Mouse (Mus musculus): ENCODE results near the gene Iqcf3. TPM values are rescaled to one million over a fixed set of nuclear protein-coding genes. Genes with fewer than 3 reads are reported as not detected.

Iqcf3 gene
- polyA plus RNA-seq, 1 experiment from 2014 or later: not detected

DNA sequence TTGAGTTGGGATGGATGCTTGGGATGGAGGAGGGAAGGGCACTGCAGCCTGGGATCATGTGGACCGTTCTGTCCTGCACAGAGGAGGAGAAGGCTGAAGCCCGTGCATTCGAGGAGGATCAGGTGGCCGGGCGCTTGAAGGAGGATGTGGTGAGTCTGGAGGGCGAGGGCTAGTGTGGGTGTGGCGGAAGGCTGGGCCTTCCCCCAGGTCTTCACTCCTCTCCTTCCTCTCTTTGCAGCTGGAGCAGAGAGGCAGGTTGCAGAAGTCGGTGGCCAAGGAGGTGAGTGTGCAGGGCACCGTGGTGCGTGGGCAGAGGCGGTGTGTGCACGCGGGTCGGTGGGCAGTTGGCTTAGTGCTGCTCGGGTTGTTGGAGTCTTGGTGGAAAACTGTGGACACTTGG is 80.4 kb downstream of the Iqcf3 start:
- Histone ChIP-seq H3K4me3 (ENCODE audit: low read depth, low read length) (no peak overlapping the region), H3K4me2 (ENCODE audit: low read depth, low read length) (no peak overlapping the region), H3K9ac (replicated peaks) (no peak overlapping the region), H3K27me3 (ENCODE audit: insufficient read depth, low read length) (no peaks in the 10 kb centered on the region), H3K9me3 (ENCODE audit: low read length) (no peaks in the 10 kb centered on the region), H3K27ac (ENCODE audit: low read depth) (no peak overlapping the region), H3K36me3 (replicated peaks; ENCODE audit: insufficient read depth, low read length) (peaks cover 42% of the 10 kb centered on the region), H3K4me1 (ENCODE audit: insufficient read depth) (peaks cover 16% of the 10 kb centered on the region)
- 69% methylated on average over 15 of the region's 15 CpGs for WGBS (ENCODE audit: insufficient replicate concordance)
- DNase-seq: no peak
- ATAC-seq: no peak
- TF ChIP-seq EP300 (IDR thresholded peaks at IDR 0.05; ENCODE audit: low read depth) (no peak), CTCF (IDR thresholded peaks at IDR 0.05; ENCODE audit: low read depth) (no peak)

DNA sequence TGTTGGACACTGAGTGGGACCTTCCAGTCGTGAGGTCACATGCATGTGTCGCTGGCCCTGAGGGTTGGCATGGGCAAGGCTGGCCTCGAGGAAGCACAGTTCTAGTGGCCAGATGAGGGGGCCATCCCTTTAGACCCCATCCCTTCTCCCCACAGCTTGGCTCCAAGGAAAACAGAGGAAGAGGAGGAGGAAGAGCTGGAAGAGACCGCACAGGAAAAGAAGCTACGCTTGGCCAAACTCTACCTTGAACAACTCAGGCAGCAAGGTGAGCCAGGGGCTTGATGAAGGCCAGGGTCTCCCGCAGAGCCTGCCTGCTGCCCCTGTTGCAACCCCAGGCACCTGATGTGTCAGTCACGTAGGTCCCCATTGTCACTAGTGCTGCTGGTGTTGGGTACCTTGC is 80.9 kb downstream of the Iqcf3 start:
- DNase-seq (no peak), ATAC-seq (no peak)
- H3K9me3 ChIP-seq (ENCODE audit: low read length): no peaks in the 10 kb centered on the region
- H3K4me1 ChIP-seq (ENCODE audit: insufficient read depth): peaks cover 20% of the 10 kb centered on the region
- no peak overlapping the region for H3K4me2 ChIP-seq (ENCODE audit: low read depth, low read length)
- H3K9ac ChIP-seq (replicated peaks): no peak overlapping the region
- no peaks in the 10 kb centered on the region for H3K27me3 ChIP-seq (ENCODE audit: insufficient read depth, low read length)
- WGBS (ENCODE audit: insufficient replicate concordance): 84% methylated on average over 7 of the region's 7 CpGs
- H3K27ac ChIP-seq (ENCODE audit: low read depth): no peak overlapping the region
- no peak overlapping the region for H3K4me3 ChIP-seq (ENCODE audit: low read depth, low read length)
- TF ChIP-seq CTCF (IDR thresholded peaks at IDR 0.05; ENCODE audit: low read depth): no peak
- no peak for TF ChIP-seq EP300 (IDR thresholded peaks at IDR 0.05; ENCODE audit: low read depth)
- peaks cover 40% of the 10 kb centered on the region for H3K36me3 ChIP-seq (replicated peaks; ENCODE audit: insufficient read depth, low read length)

DNA sequence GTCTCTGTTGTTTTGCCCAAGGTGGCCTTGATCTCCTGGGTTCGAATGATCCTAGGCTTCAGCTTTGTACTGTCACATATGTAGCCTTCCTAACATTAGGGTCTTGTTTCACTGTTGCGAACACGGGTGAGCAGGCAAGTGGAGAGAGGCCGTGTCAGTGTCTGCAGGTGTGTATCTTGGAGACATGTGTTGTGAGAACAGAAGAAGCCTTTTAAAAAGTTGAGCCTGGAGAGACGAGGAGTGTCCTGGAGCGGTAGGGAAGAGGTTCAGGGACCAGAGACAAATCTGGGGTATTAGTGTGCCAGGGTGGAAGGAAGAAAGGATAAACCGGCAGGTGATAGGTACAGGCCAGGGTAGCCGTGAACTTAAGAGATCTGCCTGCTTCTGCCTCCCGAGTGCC is 83.3 kb downstream of the Iqcf3 start:
- peaks cover 20% of the 10 kb centered on the region for H3K36me3 ChIP-seq (replicated peaks; ENCODE audit: insufficient read depth, low read length)
- no peak overlapping the region for H3K27ac ChIP-seq (ENCODE audit: low read depth)
- H3K27me3 ChIP-seq (ENCODE audit: insufficient read depth, low read length): no peaks in the 10 kb centered on the region
- no peak for DNase-seq
- peaks cover 20% of the 10 kb centered on the region for H3K4me1 ChIP-seq (ENCODE audit: insufficient read depth)
- H3K4me3 ChIP-seq (ENCODE audit: low read depth, low read length): peak overlapping the region; percentile 61
- H3K4me2 ChIP-seq (ENCODE audit: low read depth, low read length): peak overlapping the region; percentile 98
- no peaks in the 10 kb centered on the region for H3K9me3 ChIP-seq (ENCODE audit: low read length)
- WGBS (ENCODE audit: insufficient replicate concordance): 71% methylated on average over 9 of the region's 9 CpGs
- TF ChIP-seq EP300 (IDR thresholded peaks at IDR 0.05; ENCODE audit: low read depth) (no peak), CTCF (IDR thresholded peaks at IDR 0.05; ENCODE audit: low read depth) (no peak)
- H3K9ac ChIP-seq (replicated peaks): peak overlapping the region; percentile 68
- no peak for ATAC-seq

DNA sequence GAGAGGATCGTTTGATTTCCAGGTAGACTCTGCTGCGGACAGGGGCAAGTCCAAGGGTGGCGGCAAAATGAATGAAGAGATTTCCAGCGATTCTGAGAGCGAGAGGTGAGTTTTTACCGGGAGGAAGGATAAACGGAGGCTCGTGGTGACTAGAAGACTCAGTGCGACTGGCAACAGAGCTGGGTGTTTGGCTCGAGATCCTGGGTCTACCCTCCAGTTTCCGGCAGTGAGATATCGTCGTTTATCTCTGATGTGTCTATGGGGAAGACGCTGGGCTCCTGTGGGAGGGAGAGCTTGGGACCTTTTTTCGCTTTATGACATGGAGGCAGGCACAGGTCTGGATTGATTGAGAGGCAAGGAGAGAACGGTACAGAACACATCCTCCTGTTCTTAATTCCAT is 83.8 kb downstream of the Iqcf3 start:
- no peak for DNase-seq

DNA sequence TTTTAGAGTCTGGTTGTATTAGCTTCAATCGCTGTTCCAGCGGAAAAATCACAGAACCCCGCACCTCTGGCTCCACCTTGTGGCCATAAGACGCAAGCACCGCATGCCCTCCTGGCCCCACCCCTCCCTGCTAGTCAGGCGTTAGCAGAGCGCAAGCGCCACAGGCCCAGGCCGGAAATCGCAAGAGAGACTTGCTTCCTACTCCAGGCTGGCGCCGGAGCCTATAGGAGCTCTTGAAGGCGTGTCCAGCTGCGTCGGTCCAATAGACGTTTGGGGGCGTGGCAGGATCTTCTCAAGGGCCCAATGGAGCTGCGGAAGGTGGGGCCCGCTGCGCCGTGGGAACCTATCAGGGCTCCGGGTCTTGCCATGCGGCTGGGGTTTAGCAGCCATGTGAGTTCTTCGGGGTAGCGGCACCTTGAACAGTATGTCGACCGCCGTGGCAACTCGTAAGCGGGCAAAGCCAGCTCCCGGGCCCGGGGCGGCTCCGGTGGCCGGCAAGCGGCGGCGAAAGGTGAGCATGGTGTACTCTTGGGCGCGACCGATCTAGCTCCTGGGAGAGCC is 84.4 kb downstream of the Iqcf3 start, which contains the start of gene Parp3:
Parp3 (minus strand) TSS at position 26 of the 561 bp plus-strand sequence.
- Histone ChIP-seq H3K27me3 (ENCODE audit: insufficient read depth, low read length) (no peaks in the 10 kb centered on the region), H3K4me3 (ENCODE audit: low read depth, low read length) (peak within 1 kb of the TSS; percentile 61), H3K9ac (replicated peaks) (peak within 1 kb of the TSS; percentile 68), H3K9me3 (ENCODE audit: low read length) (no peaks in the 10 kb centered on the region), H3K4me2 (ENCODE audit: low read depth, low read length) (peak within 1 kb of the TSS; percentile 98), H3K36me3 (replicated peaks; ENCODE audit: insufficient read depth, low read length) (peaks cover 15% of the 10 kb centered on the region; the same call in 1 of the 2 replicates), H3K27ac (ENCODE audit: low read depth) (peak within 1 kb of the TSS; percentile 65), H3K4me1 (ENCODE audit: insufficient read depth) (peaks cover 20% of the 10 kb centered on the region)
- WGBS (ENCODE audit: insufficient replicate concordance): under 1% methylated on average over 41 of the region's 41 CpGs
- TF ChIP-seq CTCF (IDR thresholded peaks at IDR 0.05; ENCODE audit: low read depth): peak; percentile 98
- no peak for TF ChIP-seq EP300 (IDR thresholded peaks at IDR 0.05; ENCODE audit: low read depth)
- DNase-seq: peak; percentile 98
- peak; percentile 98 for ATAC-seq

More for the DNA sequence above, 83.8 kb downstream of the Iqcf3 start:
- Histone ChIP-seq H3K9ac (replicated peaks) (peak overlapping the region; percentile 68), H3K4me3 (ENCODE audit: low read depth, low read length) (peak overlapping the region; percentile 61), H3K27ac (ENCODE audit: low read depth) (peak overlapping the region; percentile 65), H3K4me1 (ENCODE audit: insufficient read depth) (peaks cover 20% of the 10 kb centered on the region), H3K9me3 (ENCODE audit: low read length) (no peaks in the 10 kb centered on the region), H3K27me3 (ENCODE audit: insufficient read depth, low read length) (no peaks in the 10 kb centered on the region), H3K4me2 (ENCODE audit: low read depth, low read length) (peak overlapping the region; percentile 98), H3K36me3 (replicated peaks; ENCODE audit: insufficient read depth, low read length) (peaks cover 16% of the 10 kb centered on the region)
- WGBS (ENCODE audit: insufficient replicate concordance): 2% methylated on average over 16 of the region's 16 CpGs
- ATAC-seq: no peak
- no peak for TF ChIP-seq EP300 (IDR thresholded peaks at IDR 0.05; ENCODE audit: low read depth)
- no peak for TF ChIP-seq CTCF (IDR thresholded peaks at IDR 0.05; ENCODE audit: low read depth)

DNA sequence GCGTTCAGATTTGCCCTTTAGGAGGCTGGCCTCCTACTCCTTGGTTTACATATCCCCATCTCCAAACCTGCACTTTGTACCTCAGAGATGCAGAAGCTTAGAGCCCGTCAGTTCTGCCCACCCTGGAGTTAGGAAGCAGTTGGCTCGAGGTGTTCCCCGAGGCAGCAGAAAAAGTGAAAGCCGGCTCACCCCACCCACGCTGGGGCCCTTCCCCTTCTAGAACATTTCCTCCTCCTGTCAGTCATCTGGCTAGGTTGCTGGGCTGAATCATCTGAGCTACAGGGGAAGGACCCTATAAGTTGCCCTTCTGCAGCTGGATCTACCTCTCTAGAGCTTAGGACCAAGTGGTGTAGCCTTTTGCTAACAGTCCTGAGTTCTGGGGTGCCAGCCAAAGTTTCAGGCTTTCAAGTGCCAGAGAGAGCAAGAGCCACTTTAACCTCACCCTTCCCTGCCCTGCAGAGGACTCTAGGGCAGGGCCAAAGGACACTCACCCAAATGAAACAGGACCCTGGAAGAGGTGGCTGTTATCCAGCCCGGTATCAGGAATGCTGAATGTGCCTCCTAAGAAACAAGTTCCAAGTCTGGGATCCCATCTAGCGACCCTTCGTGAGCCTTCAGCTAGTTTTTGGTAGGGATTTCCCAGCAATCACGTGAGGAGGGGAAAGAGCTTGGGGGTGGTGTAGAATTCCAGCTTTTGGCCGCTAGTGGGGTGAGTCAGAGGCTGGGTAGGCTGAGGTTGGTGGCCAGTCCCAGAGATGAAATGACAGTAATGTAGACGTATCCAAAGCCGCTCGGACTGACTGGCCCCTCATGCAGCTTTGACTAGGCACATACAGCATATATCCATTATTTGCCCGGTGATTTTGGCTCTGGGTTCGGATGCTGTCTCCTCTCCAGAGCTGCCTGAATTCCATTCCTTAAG is 85.2 kb downstream of the Iqcf3 start:
- Histone ChIP-seq H3K9me3 (ENCODE audit: low read length) (no peaks in the 10 kb centered on the region), H3K4me1 (ENCODE audit: insufficient read depth) (peaks cover 20% of the 10 kb centered on the region), H3K36me3 (replicated peaks; ENCODE audit: insufficient read depth, low read length) (peaks cover 9% of the 10 kb centered on the region; the same call in 1 of the 2 replicates), H3K4me2 (ENCODE audit: low read depth, low read length) (peak overlapping the region; percentile 98), H3K4me3 (ENCODE audit: low read depth, low read length) (peak overlapping the region; percentile 25), H3K27me3 (ENCODE audit: insufficient read depth, low read length) (no peaks in the 10 kb centered on the region), H3K27ac (ENCODE audit: low read depth) (peak overlapping the region; percentile 64), H3K9ac (replicated peaks) (peak overlapping the region; percentile 39)
- WGBS (ENCODE audit: insufficient replicate concordance): 13% methylated on average over 16 of the region's 16 CpGs
- ATAC-seq (peak; percentile 29; the same call in 1 of the 2 replicates), DNase-seq (peak; percentile 48)
- TF ChIP-seq CTCF (IDR thresholded peaks at IDR 0.05; ENCODE audit: low read depth) (no peak), EP300 (IDR thresholded peaks at IDR 0.05; ENCODE audit: low read depth) (no peak)

All from liver, postnatal 0 days (tissue).